Mouse (Mus musculus) midbrain, embryonic 12.5 days (tissue): ENCODE measurements around the gene Dach1. TPM values are rescaled to one million over a fixed set of nuclear protein-coding genes. Genes with fewer than 3 reads are reported as not detected.

Experiments used
- ATAC-seq: fragments of 200-750 bp; cut with Nextera tagmentation; 2 replicates; pipeline ENCODE4 v1.8.0; 2017; ENCODE audit warnings: low read depth, moderate TSS enrichment, moderate library complexity; ENCODE audit not compliant: low FRiP score
- H3K27ac ChIP-seq: fragments of 300-500 bp; sonication (generic); replicated peaks from 2 replicates; pipeline ENCODE4 v1.5.1; 2016; ENCODE audit warnings: mild to moderate bottlenecking
- H3K27me3 ChIP-seq: fragments of 300-500 bp; sonication (generic); 2 replicates; pipeline ENCODE4 v1.6.1; 2016; ENCODE audit warnings: mild to moderate bottlenecking
- H3K36me3 ChIP-seq: fragments of 300-500 bp; sonication (generic); 2 replicates; pipeline ENCODE4 v1.6.1; 2016
- H3K4me1 ChIP-seq: fragments of 300-500 bp; sonication (generic); 2 replicates; pipeline ENCODE4 v1.6.1; 2016
- H3K4me2 ChIP-seq: fragments of 300-500 bp; sonication (generic); replicated peaks from 2 replicates; pipeline ENCODE4 v1.6.1; 2016; ENCODE audit warnings: mild to moderate bottlenecking, moderate library complexity
- H3K4me3 ChIP-seq: fragments of 300-500 bp; sonication (generic); 2 replicates; pipeline ENCODE4 v1.5.1; 2016; ENCODE audit warnings: mild to moderate bottlenecking
- H3K9ac ChIP-seq: fragments of 300-500 bp; sonication (generic); replicated peaks from 2 replicates; pipeline ENCODE4 v1.6.1; 2016; ENCODE audit warnings: mild to moderate bottlenecking, moderate library complexity
- H3K9me3 ChIP-seq: fragments of 300-500 bp; sonication (generic); 2 replicates; pipeline ENCODE4 v1.6.1; 2016; ENCODE audit warnings: mild to moderate bottlenecking
- WGBS: fragments of 180-500 bp; shearing (Covaris S2); methylation state at CpG from one replicate; pipeline ENCODE4 v1.1.7; 2016; 5-methylcytosine and 5-hydroxymethylcytosine counted together
- polyA plus RNA-seq: library from polyadenylated mRNA; unstranded; fragments of >200 nt; fragmentation: Nextera tagmentation; extraction: Ambion mirVana; gene quantifications from 2 replicates; pipeline ENCODE4 v1.2.1, GENCODE M21; 2016

Dach1 gene
- polyA plus RNA-seq, 1 experiment from 2014 or later: 24.9 TPM

- no peak for ATAC-seq
- H3K27ac ChIP-seq: no peak overlapping the region
Observed at GRCm38 (mm10) chr14:98104314-98104955, 65.1 kb downstream of the Dach1 start.

DNA sequence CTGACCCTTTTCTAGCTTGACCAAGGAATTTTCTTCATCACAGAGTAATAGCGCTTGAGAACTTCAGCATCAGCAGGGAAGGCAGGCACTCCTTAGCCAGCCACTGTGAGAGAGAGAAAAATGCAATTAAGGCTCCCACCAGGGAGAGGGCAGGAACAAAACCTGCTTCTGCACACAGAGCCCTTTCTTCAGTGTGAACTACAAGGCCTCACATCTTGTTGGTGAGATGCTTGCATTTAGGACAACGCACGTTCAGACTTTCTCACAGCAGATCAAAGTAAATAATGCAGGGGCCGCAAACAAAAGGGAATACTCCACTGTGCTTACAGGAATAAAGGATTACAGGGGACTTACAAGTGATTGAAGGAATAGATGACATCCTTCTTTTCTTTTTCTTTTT lies 74.3 kb downstream of the Dach1 start:
- Histone ChIP-seq H3K4me2 (no peak overlapping the region), H3K4me1 (peaks cover 11% of the 10 kb centered on the region), H3K4me3 (no peak overlapping the region), H3K9me3 (no peaks in the 10 kb centered on the region), H3K9ac (no peak overlapping the region), H3K27ac (peak overlapping the region; percentile 42; the same call in 1 of the 2 replicates), H3K27me3 (no peaks in the 10 kb centered on the region), H3K36me3 (no peaks in the 10 kb centered on the region; the same call in 1 of the 2 replicates)
- 11% methylated on average over 4 of the region's 4 CpGs for WGBS
- ATAC-seq: peak; percentile 65; the same call in 1 of the 2 replicates

More at GRCm38 (mm10) chr14:98104314-98104955, 65.1 kb downstream of the Dach1 start:
- Histone ChIP-seq H3K9ac (no peak overlapping the region), H3K9me3 (no peaks in the 10 kb centered on the region), H3K4me1 (peaks cover 15% of the 10 kb centered on the region; the same call in 1 of the 2 replicates), H3K36me3 (no peaks in the 10 kb centered on the region), H3K27me3 (no peaks in the 10 kb centered on the region), H3K4me2 (no peak overlapping the region), H3K4me3 (no peak overlapping the region)
- 81% methylated on average over 10 of the region's 10 CpGs for WGBS

- no peak overlapping the region for H3K4me3 ChIP-seq
- WGBS: 85% methylated on average over 2 of the region's 2 CpGs
Observed at GRCm38 (mm10) chr14:98089246-98089645, 80.3 kb downstream of the Dach1 start.

DNA sequence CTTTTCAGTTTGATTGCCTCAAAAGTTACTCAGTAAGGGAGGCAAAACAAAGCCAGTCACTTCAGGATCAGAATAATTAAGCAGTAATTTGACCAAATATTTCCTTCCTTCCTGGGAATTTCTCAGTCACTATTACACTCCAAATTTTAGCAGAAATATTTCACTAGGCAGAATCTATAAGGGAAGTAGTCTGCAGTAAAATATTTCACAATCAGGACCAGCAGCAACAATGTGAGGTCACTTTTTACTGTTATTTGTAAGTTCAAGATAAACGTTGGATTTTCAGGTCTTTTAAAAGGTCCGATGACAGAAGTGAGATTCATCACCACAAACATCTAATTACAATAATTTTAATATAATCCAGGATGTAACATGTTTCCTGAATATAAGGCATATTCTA lies 82.2 kb downstream of the Dach1 start:
- H3K4me2 ChIP-seq: no peak overlapping the region
- no peak for ATAC-seq
- H3K4me3 ChIP-seq: no peak overlapping the region
- no peak overlapping the region for H3K27ac ChIP-seq
- no peaks in the 10 kb centered on the region for H3K36me3 ChIP-seq
- WGBS: 96% methylated on average over 2 of the region's 2 CpGs
- no peak overlapping the region for H3K9ac ChIP-seq
- peaks cover 3% of the 10 kb centered on the region; the same call in 1 of the 2 replicates for H3K4me1 ChIP-seq
- H3K9me3 ChIP-seq: no peaks in the 10 kb centered on the region
- H3K27me3 ChIP-seq: no peaks in the 10 kb centered on the region

More at GRCm38 (mm10) chr14:98089246-98089645, 80.3 kb downstream of the Dach1 start:
- no peaks in the 10 kb centered on the region for H3K27me3 ChIP-seq
- no peak for ATAC-seq
- H3K9ac ChIP-seq: no peak overlapping the region
- H3K36me3 ChIP-seq: no peaks in the 10 kb centered on the region; the same call in 1 of the 2 replicates
- H3K4me2 ChIP-seq: no peak overlapping the region
- H3K9me3 ChIP-seq: no peaks in the 10 kb centered on the region
- no peak overlapping the region for H3K27ac ChIP-seq
- H3K4me1 ChIP-seq: peaks cover 3% of the 10 kb centered on the region; the same call in 1 of the 2 replicates

DNA sequence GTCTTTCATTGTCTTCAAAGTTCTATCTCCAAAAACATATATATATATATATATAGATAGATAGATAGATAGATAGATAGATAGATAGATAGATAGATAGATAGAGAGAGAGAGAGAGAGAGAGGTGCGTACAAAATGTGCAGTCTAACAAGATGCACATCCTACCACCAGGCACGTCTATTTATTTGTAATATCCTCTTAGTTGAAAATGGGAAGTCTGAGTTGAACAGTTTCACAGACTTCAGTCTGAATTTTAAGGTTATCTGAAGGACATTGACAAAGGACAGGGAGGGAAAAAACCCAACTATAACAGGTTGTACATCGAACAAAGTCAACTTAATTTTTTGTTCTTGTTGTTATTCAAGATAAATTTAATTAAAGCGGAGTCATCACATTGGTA lies 82.8 kb downstream of the Dach1 start:
- no peak overlapping the region for H3K27ac ChIP-seq
- whole genome bisulfite sequencing: 85% methylated on average over 4 of the region's 4 CpGs
- H3K9ac ChIP-seq: no peak overlapping the region
- H3K36me3 ChIP-seq: no peaks in the 10 kb centered on the region
- H3K4me1 ChIP-seq: peaks cover 3% of the 10 kb centered on the region; the same call in 1 of the 2 replicates
- ATAC-seq: no peak
- no peak overlapping the region for H3K4me3 ChIP-seq
- no peak overlapping the region for H3K4me2 ChIP-seq
- no peaks in the 10 kb centered on the region for H3K9me3 ChIP-seq
- H3K27me3 ChIP-seq: no peaks in the 10 kb centered on the region

GRCm38 (mm10) chr14:98085141-98085540 lies 84.4 kb downstream of the Dach1 start:
- Histone ChIP-seq H3K4me1 (peaks cover 7% of the 10 kb centered on the region), H3K27ac (no peak overlapping the region), H3K9me3 (no peaks in the 10 kb centered on the region), H3K4me2 (no peak overlapping the region), H3K4me3 (no peak overlapping the region), H3K9ac (no peak overlapping the region), H3K36me3 (no peaks in the 10 kb centered on the region), H3K27me3 (no peaks in the 10 kb centered on the region)
- no peak for ATAC-seq
- 81% methylated on average over 5 of the region's 5 CpGs for WGBS

- no peak overlapping the region for H3K4me3 ChIP-seq
- H3K9me3 ChIP-seq: no peaks in the 10 kb centered on the region
- H3K27ac ChIP-seq: no peak overlapping the region
- peaks cover 9% of the 10 kb centered on the region for H3K4me1 ChIP-seq
- no peaks in the 10 kb centered on the region for H3K27me3 ChIP-seq
- H3K36me3 ChIP-seq: no peaks in the 10 kb centered on the region
- H3K9ac ChIP-seq: no peak overlapping the region
- 79% methylated on average over 1 of the region's 1 CpGs for WGBS
- ATAC-seq: no peak
- H3K4me2 ChIP-seq: no peak overlapping the region
Observed at GRCm38 (mm10) chr14:98084720-98085119, 84.8 kb downstream of the Dach1 start.

DNA sequence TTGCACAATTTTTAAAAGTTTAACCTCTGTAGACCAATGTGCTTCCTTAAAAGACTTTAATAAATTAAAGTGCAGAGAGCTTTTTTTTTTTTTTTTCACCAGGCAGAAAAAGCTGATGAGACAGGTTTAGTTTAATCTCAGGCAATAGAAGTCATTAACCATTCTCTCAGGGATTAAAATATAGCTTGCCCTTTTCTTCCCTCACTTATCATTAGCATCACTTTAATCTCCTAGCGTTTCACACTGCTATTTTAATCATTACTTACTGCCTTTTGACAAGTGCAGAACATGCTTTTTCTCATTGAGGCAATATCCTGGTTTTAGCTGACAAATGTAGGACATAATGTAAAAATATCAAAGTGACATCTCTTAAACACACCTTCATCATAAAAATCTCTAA lies 86.1 kb downstream of the Dach1 start:
- H3K4me3 ChIP-seq: no peak overlapping the region
- H3K27me3 ChIP-seq: no peaks in the 10 kb centered on the region
- WGBS: 15% methylated on average over 1 of the region's 1 CpGs
- ATAC-seq: no peak
- no peak overlapping the region for H3K27ac ChIP-seq
- no peak overlapping the region for H3K9ac ChIP-seq
- no peak overlapping the region for H3K4me2 ChIP-seq
- H3K4me1 ChIP-seq: peaks cover 14% of the 10 kb centered on the region
- no peaks in the 10 kb centered on the region for H3K36me3 ChIP-seq
- H3K9me3 ChIP-seq: no peaks in the 10 kb centered on the region

- H3K36me3 ChIP-seq: no peaks in the 10 kb centered on the region
- peaks cover 21% of the 10 kb centered on the region for H3K4me1 ChIP-seq
- WGBS: 55% methylated on average over 6 of the region's 6 CpGs
- no peak overlapping the region for H3K27ac ChIP-seq
- no peak for ATAC-seq
- no peak overlapping the region for H3K4me3 ChIP-seq
- no peak overlapping the region for H3K9ac ChIP-seq
- H3K27me3 ChIP-seq: no peaks in the 10 kb centered on the region
- H3K9me3 ChIP-seq: no peaks in the 10 kb centered on the region
- no peak overlapping the region for H3K4me2 ChIP-seq
Observed at GRCm38 (mm10) chr14:98080014-98080413, 89.6 kb downstream of the Dach1 start.

GRCm38 (mm10) chr14:98077996-98078395 lies 91.6 kb downstream of the Dach1 start:
- peaks cover 29% of the 10 kb centered on the region for H3K4me1 ChIP-seq
- H3K27me3 ChIP-seq: no peaks in the 10 kb centered on the region
- no peaks in the 10 kb centered on the region for H3K36me3 ChIP-seq
- no peak for ATAC-seq
- H3K9me3 ChIP-seq: no peaks in the 10 kb centered on the region
- H3K4me2 ChIP-seq: no peak overlapping the region
- no peak overlapping the region for H3K9ac ChIP-seq
- no peak overlapping the region for H3K27ac ChIP-seq
- no peak overlapping the region for H3K4me3 ChIP-seq

- Histone ChIP-seq H3K36me3 (no peaks in the 10 kb centered on the region), H3K4me3 (peak overlapping the region; percentile 21; the same call in 1 of the 2 replicates), H3K9me3 (no peaks in the 10 kb centered on the region), H3K4me1 (peaks cover 39% of the 10 kb centered on the region), H3K27ac (peak overlapping the region; percentile 87), H3K4me2 (peak overlapping the region; percentile 40), H3K27me3 (no peaks in the 10 kb centered on the region), H3K9ac (no peak overlapping the region; the same call in 1 of the 2 replicates)
- peak; percentile 85 for ATAC-seq
- WGBS: 24% methylated on average over 12 of the region's 12 CpGs
Observed at GRCm38 (mm10) chr14:98073421-98074080, 96.0 kb downstream of the Dach1 start.

DNA sequence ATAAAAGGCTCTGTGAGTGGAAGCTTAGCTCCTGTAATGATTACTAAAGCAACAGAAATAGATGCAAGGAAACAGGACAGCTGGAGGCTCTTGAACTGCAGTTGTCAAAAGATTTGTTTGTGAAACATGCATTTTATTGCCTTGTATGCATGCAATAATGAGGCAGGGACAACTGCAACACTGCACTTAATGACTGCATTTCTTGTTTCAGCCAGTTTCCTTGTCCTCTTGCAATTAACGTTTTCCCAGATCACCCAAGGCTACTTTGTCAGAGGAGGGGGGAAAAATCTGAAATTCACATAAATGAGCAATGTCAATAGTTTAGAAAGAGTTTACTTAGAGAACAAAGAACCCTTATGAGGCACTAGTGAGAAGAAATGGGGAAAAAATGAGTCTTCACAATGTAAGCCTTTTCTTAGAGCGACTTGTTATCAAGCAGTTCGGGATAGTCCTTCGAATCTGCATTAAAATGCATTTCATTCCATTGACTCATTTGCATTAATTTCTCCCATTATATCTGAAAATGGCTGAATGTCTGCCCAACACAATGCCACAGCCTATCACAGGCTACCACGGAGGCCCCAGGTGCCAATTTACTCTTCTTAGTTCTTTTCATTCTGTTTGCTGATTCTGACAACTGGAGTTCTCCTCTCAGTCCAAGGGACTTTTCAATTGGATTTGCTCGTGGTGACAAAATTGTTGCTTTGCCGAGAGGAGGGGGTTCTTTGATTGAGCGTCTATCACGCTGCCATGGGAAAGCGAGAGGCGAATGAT lies 96.7 kb downstream of the Dach1 start:
- H3K9ac ChIP-seq: peak overlapping the region; percentile 11; the same call in 1 of the 2 replicates
- ATAC-seq: peak; percentile 92
- no peaks in the 10 kb centered on the region for H3K36me3 ChIP-seq
- H3K27ac ChIP-seq: peak overlapping the region; percentile 87
- H3K4me2 ChIP-seq: peak overlapping the region; percentile 40
- no peaks in the 10 kb centered on the region for H3K27me3 ChIP-seq
- 12% methylated on average over 11 of the region's 11 CpGs for WGBS
- peaks cover 39% of the 10 kb centered on the region for H3K4me1 ChIP-seq
- no peaks in the 10 kb centered on the region for H3K9me3 ChIP-seq
- H3K4me3 ChIP-seq: peak overlapping the region; percentile 21; the same call in 1 of the 2 replicates
